Mouse (Mus musculus) hindbrain, embryonic 16.5 days (tissue): ENCODE results near the gene Saa2. TPM values are rescaled to one million over a fixed set of nuclear protein-coding genes. Genes with fewer than 3 reads are reported as not detected.

Experiments
- ATAC-seq: fragments of 200-750 bp; cut with Nextera tagmentation; 2 replicates; pipeline ENCODE4 v1.8.0; 2017; ENCODE audit warnings: moderate TSS enrichment, moderate library complexity
- H3K27ac ChIP-seq: fragments of 300-500 bp; sonication (generic); 2 replicates; pipeline ENCODE4 v1.5.1; 2014; ENCODE audit warnings: low read depth, mild to moderate bottlenecking, control low read depth, low read length, moderate library complexity
- H3K27me3 ChIP-seq: fragments of 300-500 bp; sonication (generic); replicated peaks from 2 replicates; pipeline ENCODE4 v1.6.1; 2014; ENCODE audit warnings: low read length; ENCODE audit not compliant: control insufficient read depth, insufficient read depth
- H3K36me3 ChIP-seq: fragments of 300-500 bp; sonication (generic); 2 replicates; pipeline ENCODE4 v1.6.1; 2014; ENCODE audit warnings: mild to moderate bottlenecking, low read length, moderate library complexity, mixed read lengths; ENCODE audit not compliant: control insufficient read depth, insufficient read depth
- H3K4me1 ChIP-seq: fragments of 300-500 bp; sonication (generic); 2 replicates; pipeline ENCODE4 v1.6.1; 2014; ENCODE audit warnings: low read depth, low read length; ENCODE audit not compliant: control insufficient read depth, insufficient read depth
- H3K4me2 ChIP-seq: fragments of 300-500 bp; sonication (generic); 2 replicates; pipeline ENCODE4 v1.6.1; 2014; ENCODE audit warnings: mild to moderate bottlenecking, low read length, control low read depth, moderate library complexity
- H3K4me3 ChIP-seq: fragments of 300-500 bp; sonication (generic); 2 replicates; pipeline ENCODE4 v1.5.1; 2014; ENCODE audit warnings: mild to moderate bottlenecking, low read length, control low read depth, moderate library complexity
- H3K9ac ChIP-seq: fragments of 300-500 bp; sonication (generic); 2 replicates; pipeline ENCODE4 v1.6.1; 2014; ENCODE audit warnings: low read depth, mild to moderate bottlenecking, control low read depth, low read length, moderate library complexity
- H3K9me3 ChIP-seq: fragments of 300-500 bp; sonication (generic); 2 replicates; pipeline ENCODE4 v1.6.1; 2014; ENCODE audit warnings: mild to moderate bottlenecking, low read length, moderate library complexity; ENCODE audit not compliant: control insufficient read depth
- WGBS: fragments of 180-500 bp; shearing (Covaris S2); extraction: QIAGEN DNeasy Blood & Tissue Kit; methylation state at CpG from one replicate; pipeline ENCODE4 v1.1.7; 2014; 5-methylcytosine and 5-hydroxymethylcytosine counted together
- polyA plus RNA-seq: library from polyadenylated mRNA; unstranded; fragments of >200 nt; fragmentation: Nextera tagmentation; extraction: Ambion mirVana; gene quantifications from 2 replicates; pipeline ENCODE4 v1.2.1, GENCODE M21; 2015

Gene Saa2
- polyA plus RNA-seq, 1 experiment from 2014 or later = 0.58 TPM

GRCm38 (mm10) chr7:46745816-46746215, 5.8 kb upstream of the Saa2 start:
- no peaks in the 10 kb centered on the region for H3K36me3 ChIP-seq

DNA sequence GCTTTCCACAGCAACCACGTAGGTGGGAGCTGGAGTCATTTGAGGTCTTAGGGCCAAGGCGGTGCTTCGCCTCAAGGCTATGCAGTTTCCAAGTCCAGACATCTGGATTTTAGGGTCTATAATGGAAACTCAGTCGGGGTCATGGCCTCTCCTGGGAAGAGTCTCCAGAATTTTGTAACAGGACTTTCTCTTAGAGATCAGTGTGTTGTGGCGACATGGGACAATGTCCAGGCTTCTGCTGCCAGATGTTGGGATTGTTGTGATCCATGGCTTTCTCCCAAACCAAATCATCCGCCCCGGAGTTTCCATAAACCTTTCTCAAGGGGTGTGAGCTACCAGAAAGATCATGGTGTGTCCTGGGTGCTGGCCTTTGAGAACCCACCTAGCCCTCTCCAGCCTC, 5.2 kb upstream of the Saa2 start:
- Histone ChIP-seq H3K4me1 (no peaks in the 10 kb centered on the region), H3K9ac (no peak overlapping the region), H3K27me3 (no peaks in the 10 kb centered on the region), H3K4me2 (no peak overlapping the region), H3K9me3 (no peaks in the 10 kb centered on the region), H3K4me3 (no peak overlapping the region), H3K36me3 (no peaks in the 10 kb centered on the region), H3K27ac (no peak overlapping the region)
- no peak for ATAC-seq
- WGBS = 90% methylated on average over 7 of the region's 7 CpGs

More at GRCm38 (mm10) chr7:46745816-46746215, 5.8 kb upstream of the Saa2 start:
- Histone ChIP-seq H3K9me3 (no peaks in the 10 kb centered on the region), H3K4me1 (no peaks in the 10 kb centered on the region), H3K9ac (no peak overlapping the region), H3K4me3 (no peak overlapping the region), H3K27me3 (no peaks in the 10 kb centered on the region), H3K4me2 (no peak overlapping the region), H3K27ac (no peak overlapping the region)
- no peak for ATAC-seq
- whole genome bisulfite sequencing = 82% methylated on average over 3 of the region's 3 CpGs

DNA sequence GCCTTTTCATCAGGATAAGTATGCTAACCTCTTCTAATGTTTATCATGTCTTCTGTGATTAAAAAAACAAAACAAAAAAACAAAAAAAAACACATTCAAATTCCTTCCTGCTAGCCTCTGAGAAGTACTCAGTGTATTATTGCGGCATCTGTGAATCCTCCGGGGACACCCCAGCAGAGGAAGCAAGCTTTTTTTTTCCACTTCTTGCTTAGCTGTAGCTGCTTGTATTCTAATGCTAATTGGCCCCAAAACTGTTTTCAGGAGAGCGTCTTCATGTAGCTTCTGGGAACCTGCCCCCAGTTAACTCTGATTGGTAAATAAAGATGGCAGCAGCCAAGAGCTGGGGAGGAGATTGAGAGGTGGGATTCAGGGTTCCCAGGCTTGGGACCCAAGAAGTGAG, 3.1 kb upstream of the Saa2 start:
- H3K9me3 ChIP-seq = no peaks in the 10 kb centered on the region
- H3K4me1 ChIP-seq = no peaks in the 10 kb centered on the region
- H3K27me3 ChIP-seq = no peaks in the 10 kb centered on the region
- H3K27ac ChIP-seq = no peak overlapping the region
- H3K4me3 ChIP-seq = no peak overlapping the region
- WGBS = 33% methylated on average over 3 of the region's 3 CpGs
- ATAC-seq = no peak
- H3K9ac ChIP-seq = no peak overlapping the region
- H3K36me3 ChIP-seq = no peaks in the 10 kb centered on the region
- H3K4me2 ChIP-seq = no peak overlapping the region

DNA sequence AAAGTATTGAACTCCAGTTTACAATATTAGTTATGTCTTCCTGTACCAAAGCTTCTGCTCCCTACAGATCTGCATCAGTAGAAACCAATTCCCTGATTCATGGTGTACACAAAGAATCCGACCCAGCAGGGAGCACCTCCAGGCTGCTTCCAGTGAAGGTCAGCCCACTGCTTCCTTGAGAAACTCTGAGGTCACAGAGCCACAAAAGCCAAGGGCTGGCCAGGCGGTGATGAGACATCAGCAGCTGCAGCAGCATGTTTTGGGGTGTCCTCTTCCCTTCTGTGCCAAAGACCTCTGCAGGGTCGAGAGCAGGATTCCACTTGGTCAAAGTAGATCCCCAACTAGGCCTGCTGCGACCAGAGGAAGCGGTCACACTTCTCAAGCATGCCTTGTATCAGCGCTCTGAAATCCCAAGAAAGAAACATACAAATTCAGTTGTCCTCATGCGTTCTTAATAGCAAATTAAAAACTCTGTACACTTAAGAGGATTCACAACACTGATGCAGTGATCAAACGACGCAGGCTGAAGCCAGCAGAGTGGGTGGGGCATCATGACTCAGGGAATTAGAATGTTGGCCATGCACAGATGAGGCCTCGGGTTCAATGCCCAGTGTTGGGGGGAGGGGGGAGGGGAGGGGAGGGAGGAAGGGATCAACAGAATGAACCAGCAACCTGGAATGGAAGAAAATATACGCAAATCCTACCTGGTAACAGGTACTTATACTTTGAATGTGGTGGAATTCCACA, 9.6 kb downstream of the Saa2 start:
- Histone ChIP-seq H3K9me3 (no peaks in the 10 kb centered on the region), H3K27me3 (no peaks in the 10 kb centered on the region), H3K4me1 (no peaks in the 10 kb centered on the region), H3K36me3 (peaks cover 35% of the 10 kb centered on the region), H3K4me2 (no peak overlapping the region), H3K27ac (no peak overlapping the region), H3K9ac (no peak overlapping the region), H3K4me3 (no peak overlapping the region)
- no peak for ATAC-seq
- WGBS = 80% methylated on average over 11 of the region's 11 CpGs

DNA sequence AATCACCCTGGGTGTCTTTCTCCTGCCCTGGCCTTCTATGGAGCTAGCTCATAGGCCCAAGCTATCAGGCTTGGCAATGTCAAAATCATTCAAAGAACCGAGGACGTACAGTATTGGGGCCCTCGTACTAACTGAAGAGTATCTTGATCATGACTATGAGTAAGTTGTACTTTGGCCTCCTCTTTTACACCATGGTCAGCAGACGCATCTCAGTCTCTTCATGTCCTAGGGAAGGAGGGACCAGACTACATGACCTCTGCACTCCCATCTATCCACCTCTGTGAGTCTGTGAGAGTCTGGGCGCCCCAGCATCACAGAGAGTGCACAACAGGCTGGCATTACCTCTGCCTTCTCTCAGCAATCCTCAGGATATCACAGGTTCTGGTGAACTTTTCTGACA, 11.0 kb downstream of the Saa2 start:
- Histone ChIP-seq H3K9ac (no peak overlapping the region), H3K4me3 (no peak overlapping the region), H3K27ac (no peak overlapping the region), H3K4me1 (no peaks in the 10 kb centered on the region), H3K9me3 (no peaks in the 10 kb centered on the region), H3K36me3 (peaks cover 35% of the 10 kb centered on the region), H3K4me2 (no peak overlapping the region), H3K27me3 (no peaks in the 10 kb centered on the region)
- WGBS = 92% methylated on average over 5 of the region's 5 CpGs
- ATAC-seq = no peak

GRCm38 (mm10) chr7:46764672-46765071, 13.1 kb downstream of the Saa2 start:
- Histone ChIP-seq H3K27ac (no peak overlapping the region), H3K36me3 (peaks cover 49% of the 10 kb centered on the region), H3K27me3 (no peaks in the 10 kb centered on the region), H3K9me3 (no peaks in the 10 kb centered on the region), H3K4me3 (no peak overlapping the region), H3K9ac (no peak overlapping the region), H3K4me1 (no peaks in the 10 kb centered on the region), H3K4me2 (no peak overlapping the region)
- WGBS = 87% methylated on average over 8 of the region's 8 CpGs
- ATAC-seq = no peak

DNA sequence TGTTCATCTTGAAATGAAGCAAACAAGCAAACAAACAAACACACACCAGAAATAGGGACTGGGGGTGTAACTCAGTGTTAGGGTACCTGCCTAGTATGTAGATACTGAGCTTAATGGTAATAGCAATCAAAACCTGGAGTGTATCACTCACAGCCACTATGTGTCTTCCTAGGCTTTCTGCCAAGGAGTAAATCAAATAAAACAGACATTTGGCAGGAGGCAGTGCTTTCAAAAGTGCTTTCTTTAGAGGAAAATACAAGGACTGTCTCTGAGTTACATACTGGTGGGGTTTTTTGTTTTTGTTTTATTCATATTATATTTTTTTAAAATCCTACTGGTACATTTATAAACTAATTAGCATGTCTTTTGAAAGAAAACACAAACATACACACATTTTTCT, 15.8 kb downstream of the Saa2 start:
- no peak overlapping the region for H3K4me3 ChIP-seq
- H3K4me2 ChIP-seq = no peak overlapping the region
- ATAC-seq = no peak
- H3K27me3 ChIP-seq = no peaks in the 10 kb centered on the region
- H3K36me3 ChIP-seq = peaks cover 36% of the 10 kb centered on the region
- H3K4me1 ChIP-seq = no peaks in the 10 kb centered on the region
- no peaks in the 10 kb centered on the region for H3K9me3 ChIP-seq
- H3K9ac ChIP-seq = no peak overlapping the region
- H3K27ac ChIP-seq = no peak overlapping the region

- WGBS = 95% methylated on average over 7 of the region's 7 CpGs
Measured at GRCm38 (mm10) chr7:46768451-46768850, 16.9 kb downstream of the Saa2 start.

DNA sequence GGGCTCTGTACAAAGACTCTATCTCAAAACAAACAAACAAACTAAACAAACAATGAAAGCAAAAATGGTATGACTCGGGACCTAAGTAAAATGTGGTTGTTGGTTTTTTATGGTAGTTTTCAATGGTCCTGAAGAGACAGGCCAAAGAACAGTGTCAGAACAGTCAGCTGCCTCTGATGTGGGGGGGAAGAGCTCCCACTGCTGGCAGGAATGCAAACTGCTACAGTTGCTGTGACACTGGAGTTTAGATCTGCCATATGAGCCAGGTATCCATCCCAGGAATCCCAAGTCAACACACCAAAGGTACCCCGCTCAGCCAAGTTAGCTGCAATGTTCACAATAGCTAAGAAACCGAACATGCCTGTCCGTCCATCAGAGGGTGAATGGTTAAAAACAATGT, 19.1 kb downstream of the Saa2 start:
- no peak for ATAC-seq
- peaks cover 45% of the 10 kb centered on the region for H3K36me3 ChIP-seq
- no peak overlapping the region for H3K4me3 ChIP-seq
- H3K4me1 ChIP-seq = no peaks in the 10 kb centered on the region
- no peaks in the 10 kb centered on the region for H3K9me3 ChIP-seq
- WGBS = 68% methylated on average over 4 of the region's 4 CpGs
- no peaks in the 10 kb centered on the region for H3K27me3 ChIP-seq
- no peak overlapping the region for H3K4me2 ChIP-seq
- H3K9ac ChIP-seq = no peak overlapping the region
- no peak overlapping the region for H3K27ac ChIP-seq

More at GRCm38 (mm10) chr7:46768451-46768850, 16.9 kb downstream of the Saa2 start:
- H3K27ac ChIP-seq = no peak overlapping the region
- ATAC-seq = no peak
- H3K27me3 ChIP-seq = no peaks in the 10 kb centered on the region
- no peaks in the 10 kb centered on the region for H3K4me1 ChIP-seq
- no peak overlapping the region for H3K4me3 ChIP-seq
- H3K9me3 ChIP-seq = no peaks in the 10 kb centered on the region
- no peak overlapping the region for H3K4me2 ChIP-seq
- H3K9ac ChIP-seq = no peak overlapping the region
- peaks cover 32% of the 10 kb centered on the region for H3K36me3 ChIP-seq
